Mouse (Mus musculus) bone marrow macrophage, adult 2 months (primary cell): ENCODE data around the gene Mars.

Experiments used
- CTCF ChIP-seq: IDR thresholded peaks from 2 replicates; pipeline ENCODE4 v1.5.1; 2012; ENCODE audit warnings: low read depth, mild to moderate bottlenecking, low read length, moderate library complexity
- POLR2A ChIP-seq: IDR thresholded peaks from 2 replicates; pipeline ENCODE4 v1.6.1; 2012; ENCODE audit warnings: mild to moderate bottlenecking, low read depth, low read length, borderline replicate concordance

- TF ChIP-seq CTCF (no peak), POLR2A (no peak)
These were observed 45.9 kb downstream of the Mars start for GRCm38 (mm10) chr10:127265727-127266111.
